14 mouse cellular contexts compared by ENCODE assay signal in genomic region chr4:46092429-46093076, GRCm38 (mm10). TPM values are rescaled to one million over a fixed set of nuclear protein-coding genes. Genes with fewer than 3 reads are reported as not detected.
A peak's percentile ranks its signal among the peaks of the same experiment; 100 is the strongest.
DNase-seq lines count a peak whose midpoint lies in the region; ATAC-seq lines count a peak whose summit lies in the region.
"Had no signal": no experiment of that assay in that cellular context is flagged by ENCODE, and none has a peak within 500 bp of the region (broad histone marks: within the 10 kb centered on the region; RNA-seq: fewer than 3 reads in every experiment).

No protein-coding gene starts in this region.

- 88% methylated on average over 5 of the region's 5 CpGs for WGBS in liver, embryonic 11.5 days
- WGBS in kidney, embryonic 16.5 days: 79% methylated on average over 5 of the region's 5 CpGs

- H3K4me3 ChIP-seq in liver, embryonic 11.5 days (ENCODE audit: low read depth, low read length): no peak overlapping the region
- H3K4me3 ChIP-seq in kidney, embryonic 16.5 days (ENCODE audit: low read length): no peak overlapping the region
- H3K4me3 ChIP-seq: forebrain, embryonic 13.5 days; liver, embryonic 15.5 days; neural tube, embryonic 13.5 days had no signal

- H3K9me3 ChIP-seq in liver, embryonic 11.5 days (ENCODE audit: control insufficient read depth, low read length): no peaks in the 10 kb centered on the region
- no peaks in the 10 kb centered on the region for H3K9me3 ChIP-seq in kidney, embryonic 16.5 days (ENCODE audit: low read length)
- H3K9me3 ChIP-seq: forebrain, embryonic 13.5 days; liver, embryonic 15.5 days; neural tube, embryonic 13.5 days had no signal

- no peaks in the 10 kb centered on the region for H3K4me1 ChIP-seq in liver, embryonic 11.5 days (replicated peaks; ENCODE audit: control insufficient read depth, insufficient read depth, low read length)
- peaks cover 4% of the 10 kb centered on the region for H3K4me1 ChIP-seq in kidney, embryonic 16.5 days (ENCODE audit: insufficient read depth, low read length)
- H3K4me1 ChIP-seq: liver, embryonic 15.5 days had no signal

- no peaks in the 10 kb centered on the region for H3K27me3 ChIP-seq in liver, embryonic 11.5 days (replicated peaks; ENCODE audit: control insufficient read depth, insufficient read depth, low read length)
- no peaks in the 10 kb centered on the region for H3K27me3 ChIP-seq in kidney, embryonic 16.5 days (ENCODE audit: insufficient read depth, low read length)
- H3K27me3 ChIP-seq: forebrain, embryonic 13.5 days; liver, embryonic 15.5 days; neural tube, embryonic 13.5 days had no signal

- H3K4me2 ChIP-seq in liver, embryonic 11.5 days: no peak overlapping the region
- H3K4me2 ChIP-seq in kidney, embryonic 16.5 days (replicated peaks; ENCODE audit: low read depth, low read length): no peak overlapping the region
- H3K4me2 ChIP-seq: forebrain, embryonic 13.5 days; liver, embryonic 15.5 days; neural tube, embryonic 13.5 days had no signal

- DNase-seq in frontal cortex, adult 2 months (ENCODE audit: extremely low spot score in 1 of 2, low spot score in 1 of 2): peak; percentile 50 to 73
- DNase-seq in frontal cortex, postnatal 14 days (ENCODE audit: low spot score in 2 of 2): no peak
- peak; percentile 30 to 37 for DNase-seq in urinary bladder, postnatal 36 days (ENCODE audit: low spot score in 2 of 2)
- DNase-seq in urinary bladder, postnatal 4 days (ENCODE audit: low spot score in 2 of 2): no peak
- peak; percentile 87 for DNase-seq in cerebellum, adult 9-10 months
- no peak for DNase-seq in liver, embryonic 11.5 days (ENCODE audit: low spot score)
- no peak for DNase-seq in spleen, postnatal 36 days (ENCODE audit: low spot score in 2 of 2)
- DNase-seq: heart, postnatal 36 days; kidney, adult 11 months; thymus, postnatal 25 days had no signal

- no peak overlapping the region for H3K27ac ChIP-seq in liver, embryonic 11.5 days (ENCODE audit: low read depth, low read length)
- H3K27ac ChIP-seq in kidney, embryonic 16.5 days (ENCODE audit: low read length): no peak overlapping the region
- H3K27ac ChIP-seq: forebrain, embryonic 13.5 days; liver, embryonic 15.5 days; neural tube, embryonic 13.5 days had no signal

- no peak for ATAC-seq in liver, embryonic 11.5 days (replicated peaks; ENCODE audit: low FRiP score)
- no peak for ATAC-seq in kidney, embryonic 16.5 days (ENCODE audit: low FRiP score, low TSS enrichment)
- ATAC-seq: forebrain, embryonic 13.5 days had no signal

- no peak overlapping the region for H3K9ac ChIP-seq in liver, embryonic 11.5 days (ENCODE audit: low read depth, low read length)
- no peak overlapping the region for H3K9ac ChIP-seq in kidney, embryonic 16.5 days (replicated peaks; ENCODE audit: low read length)
- H3K9ac ChIP-seq: forebrain, embryonic 13.5 days; liver, embryonic 15.5 days; neural tube, embryonic 13.5 days had no signal

- H3K36me3 ChIP-seq in liver, embryonic 11.5 days (ENCODE audit: control insufficient read depth, insufficient read depth, low read length): peaks cover 10% of the 10 kb centered on the region
- H3K36me3 ChIP-seq in kidney, embryonic 16.5 days (ENCODE audit: insufficient read depth, low read length): no peaks in the 10 kb centered on the region
- H3K36me3 ChIP-seq: neural tube, embryonic 13.5 days had no signal

RNA-seq across cellular contexts. Expression of gene Ncbp1, which starts 45.9 kb away (rescaled TPM):
- polyA plus RNA-seq in frontal cortex, adult 2 months (2012; rRNA removed): 56.9 and 64.1 TPM in 2 replicates
- polyA plus RNA-seq in liver, embryonic 11.5 days (2014; fragmentation: Nextera tagmentation; extraction: Ambion mirVana): 97.9 and 110 TPM in 2 replicates
- 90.6 and 90.9 TPM in 2 replicates for polyA plus RNA-seq in kidney, embryonic 16.5 days (2015; fragmentation: Nextera tagmentation; extraction: Ambion mirVana)

RNA-seq across cellular contexts. Expression of gene Tstd2, which starts 45.9 kb away (rescaled TPM):
- 13.6 and 14.9 TPM in 2 replicates for polyA plus RNA-seq in frontal cortex, adult 2 months (2012; rRNA removed)
- polyA plus RNA-seq in liver, embryonic 11.5 days (2014; fragmentation: Nextera tagmentation; extraction: Ambion mirVana): 30.8 TPM in 2 replicates
- polyA plus RNA-seq in kidney, embryonic 16.5 days (2015; fragmentation: Nextera tagmentation; extraction: Ambion mirVana): 39.1 and 54.4 TPM in 2 replicates

RNA-seq across cellular contexts. Expression of gene Tmod1, which starts 53.8 kb away (rescaled TPM):
- 58.6 and 63.5 TPM in 2 replicates for polyA plus RNA-seq in frontal cortex, adult 2 months (2012; rRNA removed)
- polyA plus RNA-seq in liver, embryonic 11.5 days (2014; fragmentation: Nextera tagmentation; extraction: Ambion mirVana): 27.1 and 28.6 TPM in 2 replicates
- polyA plus RNA-seq in kidney, embryonic 16.5 days (2015; fragmentation: Nextera tagmentation; extraction: Ambion mirVana): 6.3 and 7.6 TPM in 2 replicates

Comparison
In these comparisons a context has a peak if more than half of its experiments do, and no peak if none do; other contexts are left out.
1. DNase-seq: peak in frontal cortex, adult 2 months (2 of 2), urinary bladder, postnatal 36 days (2 of 2) and cerebellum, adult 9-10 months (single experiment); none in frontal cortex, postnatal 14 days (0 of 2), urinary bladder, postnatal 4 days (0 of 2), liver, embryonic 11.5 days (single experiment) and spleen, postnatal 36 days (0 of 2).